ENCODE assay signal across 20 mouse cellular contexts in the genomic region with DNA sequence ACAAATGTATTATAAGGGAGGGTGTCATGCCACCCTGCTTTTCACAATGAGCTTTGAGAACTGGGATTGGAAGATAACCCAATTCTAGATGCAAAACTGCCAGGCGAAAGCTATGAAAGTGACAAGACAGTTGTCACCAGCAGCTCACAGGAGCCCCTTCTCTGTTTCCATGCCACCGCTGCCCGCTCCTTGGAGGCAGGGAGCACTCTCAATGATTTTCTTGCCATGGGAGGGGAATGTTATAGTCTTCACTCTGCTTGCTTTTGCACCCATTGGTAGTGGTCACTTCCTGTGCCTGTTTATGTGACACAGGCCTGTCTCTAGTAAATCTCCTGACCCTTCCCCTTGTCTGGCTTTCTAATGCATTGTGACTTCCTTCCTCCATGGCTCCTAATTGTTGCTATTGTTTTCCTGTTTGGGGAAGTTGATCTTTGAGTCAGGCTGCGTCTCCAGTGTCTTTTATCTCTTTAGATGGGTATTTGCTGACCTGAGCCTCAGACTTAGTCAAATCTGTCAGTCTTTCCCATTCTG.
A peak's percentile ranks its signal among the peaks of the same experiment; 100 is the strongest.
DNase-seq lines count a peak whose midpoint lies in the region; TF ChIP-seq lines count a peak whose summit lies in the region.
"Had no signal": no experiment of that assay in that cellular context is flagged by ENCODE, and none has a peak within 500 bp of the region (broad histone marks: within the 10 kb centered on the region; RNA-seq: fewer than 3 reads in every experiment).

No protein-coding gene starts in this region.

- no peak for TF ChIP-seq CTCF in lung, adult 2 months (IDR thresholded peaks at IDR 0.05; ENCODE audit: insufficient read depth, low read length)

- intact Hi-C loops in heart, postnatal 14 days (cut with DNase I), result no loop called here

- peak; percentile 53; the same call in 1 of the 2 replicates for TF ChIP-seq POLR2A in lung, adult 2 months (IDR thresholded peaks at IDR 0.05; ENCODE audit: borderline replicate concordance, extremely low read depth, low read depth, low read length)

- peaks cover 22% of the 10 kb centered on the region for H3K4me1 ChIP-seq in lung, adult 2 months (ENCODE audit: control insufficient read depth, insufficient read depth, low read length)
- H3K4me1 ChIP-seq: embryonic facial prominence, embryonic 15.5 days; heart, embryonic 13.5 days had no signal

- WGBS in lung, adult 2 months, result 61% methylated on average over 4 of the region's 4 CpGs

- no peak for DNase-seq in lung, adult 2 months
- DNase-seq in lung, postnatal 14 days, result peak; percentile 41
- peak; percentile 33 to 58 for DNase-seq in lung, postnatal 4 days
- DNase-seq in heart, postnatal 4 days, result no peak
- no peak for DNase-seq in heart, postnatal 14 days
- DNase-seq in liver, result no peak
- DNase-seq: adrenal gland, postnatal 10 days; adrenal gland, postnatal 36 days; cerebellum, adult 18-20 months; cerebellum, adult 9-10 months; cerebellum, postnatal 14 days; forebrain, postnatal 0 days; gastrocnemius, postnatal 36 days; heart, adult 2 months had no signal

- H3K4me3 ChIP-seq in lung, adult 2 months (replicated peaks; ENCODE audit: extremely low read depth, low read depth, low read length), result no peak overlapping the region
- H3K4me3 ChIP-seq: embryonic facial prominence, embryonic 12.5 days; embryonic facial prominence, embryonic 15.5 days; heart, adult 2 months; heart, embryonic 10.5 days; heart, embryonic 13.5 days; hindbrain, embryonic 10.5 days; hindbrain, embryonic 13.5 days had no signal

Comparison
In these comparisons a context has a peak if more than half of its experiments do, and no peak if none do; other contexts are left out.
1. DNase-seq: peak in lung, postnatal 14 days (single experiment) and lung, postnatal 4 days (2 of 2); none in lung, adult 2 months (single experiment), heart, postnatal 4 days (single experiment), heart, postnatal 14 days (0 of 2) and liver (single experiment).